Mouse (Mus musculus) urinary bladder, adult 2 months (tissue): ENCODE data around the gene Zbtb34. TPM values are rescaled to one million over a fixed set of nuclear protein-coding genes. Genes with fewer than 3 reads are reported as not detected.

ENCODE experiments used
- DNase-seq: peaks from one replicate; pipeline ENCODE4 v3.0.0; 2022; ENCODE audit warnings: low spot score
- polyA plus RNA-seq: library from polyadenylated mRNA; depleted of rRNA; stranded (reverse); fragments of >200 nt; gene quantifications from 2 replicates; pipeline ENCODE4 v1.2.3, GENCODE M21; 2012; rRNA removed

Gene Zbtb34
- polyA plus RNA-seq: 9.5 and 9.7 TPM in 2 replicates

DNA sequence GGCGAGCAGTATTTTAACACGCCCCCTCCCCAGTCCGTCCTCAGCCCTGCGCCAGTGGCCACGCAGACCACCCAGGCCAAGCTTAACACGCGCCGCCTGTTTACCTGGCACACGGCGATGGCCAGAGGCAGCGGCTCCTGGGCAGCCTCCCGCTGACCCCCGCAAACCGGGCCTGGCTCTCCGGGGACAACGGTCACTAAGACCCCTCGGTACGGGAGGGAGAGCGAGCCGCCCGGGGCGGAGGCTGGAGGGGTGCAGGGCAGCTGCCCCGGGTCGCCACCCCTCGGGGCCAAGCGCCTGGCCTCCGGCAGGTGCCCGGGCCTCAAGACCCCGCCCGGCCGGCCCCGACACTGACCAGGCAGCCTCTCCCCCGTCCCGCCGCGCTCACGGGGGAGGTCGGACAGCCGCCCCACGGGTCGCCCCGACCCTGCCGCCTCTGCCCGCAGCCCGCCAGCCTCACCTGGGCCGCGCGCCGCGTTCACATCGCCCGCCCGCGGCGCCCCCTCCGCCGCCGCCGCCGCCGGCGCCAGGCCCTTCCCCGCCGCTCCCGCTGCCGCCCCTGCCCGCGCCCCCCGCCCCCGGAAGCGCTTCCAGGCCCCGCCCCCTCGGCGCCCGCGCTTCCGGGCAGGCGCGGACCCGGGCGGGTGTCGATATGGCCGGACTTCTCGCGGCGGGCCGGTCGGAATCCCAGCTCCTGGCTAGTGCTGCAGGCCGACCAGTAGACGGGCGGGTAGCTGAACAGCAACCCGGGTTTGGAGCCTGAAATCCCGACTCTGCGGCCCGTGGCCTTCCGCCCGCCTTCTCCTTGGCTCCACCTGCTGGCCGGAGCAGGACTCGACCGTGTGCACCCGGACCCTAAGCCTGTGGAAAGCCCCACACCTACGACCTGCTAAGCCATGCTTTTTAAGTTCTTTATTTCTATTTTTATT lies at the start of gene Zbtb34:
Gene Zbtb34 (minus strand): TSS at position 554 of the 929 bp plus-strand sequence.
- DNase-seq: peak; percentile 67

DNA sequence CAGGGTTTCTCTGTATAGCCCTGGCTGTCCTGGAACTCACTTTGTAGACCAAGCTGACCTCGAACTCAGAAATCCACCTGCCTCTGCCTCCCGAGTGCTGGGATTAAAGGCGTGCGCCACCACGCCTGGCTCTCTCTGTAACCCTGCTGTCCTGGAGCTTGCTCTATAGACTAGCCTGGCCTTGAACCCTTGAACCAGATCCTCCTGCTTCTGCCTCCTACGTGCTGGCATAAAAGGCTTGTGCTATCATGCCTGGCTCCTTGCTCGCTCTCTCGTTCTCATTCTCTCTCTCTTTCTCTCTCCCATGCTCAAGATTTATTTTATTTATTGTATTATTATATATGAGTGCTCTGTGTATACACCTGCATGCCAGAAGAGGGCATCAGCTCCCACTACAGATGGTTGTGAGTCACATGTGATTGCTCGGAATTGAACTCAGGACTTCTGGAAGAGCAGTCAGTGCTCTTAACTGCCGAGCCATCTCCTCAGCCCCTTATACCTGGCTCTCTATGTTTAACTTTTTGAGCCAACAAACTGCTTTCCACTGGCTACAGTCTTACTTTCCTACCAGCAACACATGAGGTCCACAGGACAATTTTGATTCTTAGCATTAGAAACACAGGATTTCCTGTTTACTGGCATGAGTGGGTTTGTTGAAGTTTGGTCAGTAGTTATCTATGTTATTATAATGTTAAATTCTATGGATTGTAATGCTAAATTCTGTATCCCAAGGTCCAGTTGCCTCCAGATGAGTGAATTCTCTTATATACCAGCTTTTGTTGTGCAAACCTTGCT lies 47.0 kb upstream of the Zbtb34 start:
- DNase-seq: no peak

DNA sequence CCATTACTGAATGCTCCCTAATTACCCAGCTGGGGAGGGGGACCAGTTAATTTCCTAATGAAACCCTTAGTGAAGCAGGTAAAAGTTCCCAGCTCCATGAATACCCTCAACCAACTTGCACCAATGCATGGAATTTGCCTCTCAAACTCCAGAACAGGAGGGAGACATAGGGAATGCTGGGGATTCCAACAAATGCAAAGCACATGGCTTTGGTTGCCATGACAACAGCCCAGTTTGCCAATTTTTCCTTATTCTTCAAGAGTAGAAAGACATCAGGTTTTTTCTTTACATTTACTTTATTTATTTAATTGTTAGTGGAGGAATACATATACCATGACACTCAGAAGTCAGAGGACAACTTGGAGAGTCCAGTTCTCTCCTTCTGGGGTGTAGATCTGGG lies 44.8 kb upstream of the Zbtb34 start:
- DNase-seq: no peak

DNA sequence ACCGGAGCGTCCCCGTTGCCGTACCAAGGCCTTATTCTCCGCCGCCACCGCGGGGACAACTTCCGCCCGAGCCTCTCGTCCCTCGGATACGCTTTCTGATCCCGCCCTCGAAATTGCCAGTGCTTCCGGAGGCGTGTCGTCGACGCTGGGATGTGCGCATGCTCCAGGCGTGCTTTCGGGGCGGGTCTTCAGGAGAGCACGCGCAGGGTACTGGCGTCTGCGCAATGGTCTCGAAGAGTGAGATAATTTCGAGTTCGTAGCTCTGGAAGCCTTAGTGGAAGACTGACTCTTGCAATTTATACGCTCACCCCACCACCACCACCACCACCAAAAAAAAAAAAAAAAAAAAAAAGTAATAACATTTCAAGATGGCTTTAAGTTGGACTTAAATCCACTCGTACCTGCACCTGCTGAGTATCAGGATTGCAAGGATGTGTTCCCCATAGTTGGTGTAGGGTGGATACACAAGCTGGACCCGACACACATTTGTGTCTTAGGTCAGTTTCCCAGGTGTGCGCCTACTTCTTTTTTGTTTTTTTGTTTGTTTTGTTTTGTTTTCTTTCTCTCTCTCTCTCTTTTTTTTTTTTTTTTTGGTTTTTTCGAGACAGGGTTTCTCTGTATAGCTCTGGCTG lies 37.5 kb upstream of the Zbtb34 start, which contains the start of gene Zbtb43:
Gene Zbtb43 (minus strand): TSS at position 94 of the 632 bp plus-strand sequence.
- peak; percentile 82 for DNase-seq

DNA sequence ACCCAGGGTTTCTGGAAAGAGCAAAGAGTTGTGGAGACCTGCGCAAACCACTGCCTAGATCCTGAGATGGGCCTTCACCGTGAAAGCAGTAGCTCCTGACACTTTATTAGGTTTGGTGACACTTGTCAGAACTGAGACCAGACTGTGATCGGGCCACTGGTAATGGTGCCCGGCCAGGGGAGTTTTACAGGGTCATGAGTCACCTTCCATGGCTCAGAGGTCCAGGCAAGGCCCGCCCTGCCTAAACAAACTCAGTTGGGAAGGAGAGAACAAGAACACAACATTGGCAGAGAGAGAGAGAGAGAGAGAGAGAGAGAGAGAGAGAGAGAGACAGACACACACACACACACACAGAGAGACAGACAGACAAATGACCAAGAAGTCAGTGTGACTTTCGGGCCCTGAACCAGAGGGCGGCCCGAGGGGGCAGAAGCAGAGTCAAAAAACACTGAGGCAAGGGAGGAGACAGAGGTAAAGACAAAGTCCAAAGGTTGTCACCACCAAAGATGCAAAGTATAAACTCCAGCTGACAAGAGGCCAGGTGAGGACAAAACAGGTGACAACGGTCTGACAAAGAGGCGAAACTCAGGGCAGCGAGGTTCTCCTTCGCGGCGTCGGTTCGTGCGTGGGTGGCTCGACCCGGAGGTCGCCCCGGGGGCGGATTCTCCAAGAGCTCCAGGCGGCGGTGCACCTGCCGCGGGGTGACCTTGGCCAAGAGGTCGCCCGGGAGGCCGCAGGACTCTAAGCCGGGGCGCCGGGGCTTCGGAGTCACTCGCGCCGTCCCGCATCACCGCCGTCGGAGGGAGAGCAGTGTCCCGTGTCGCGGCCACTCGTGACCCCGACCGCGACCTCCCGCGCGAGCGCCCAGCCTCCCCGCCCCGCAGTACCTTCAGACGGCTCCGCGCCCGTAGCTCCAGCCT lies 36.7 kb upstream of the Zbtb34 start:
- DNase-seq: peak; percentile 36

- no peak for DNase-seq
Observed at GRCm38 (mm10) chr2:33465966-33466365, 34.8 kb upstream of the Zbtb34 start.

GRCm38 (mm10) chr2:33465215-33465614 lies 34.1 kb upstream of the Zbtb34 start:
- no peak for DNase-seq

DNA sequence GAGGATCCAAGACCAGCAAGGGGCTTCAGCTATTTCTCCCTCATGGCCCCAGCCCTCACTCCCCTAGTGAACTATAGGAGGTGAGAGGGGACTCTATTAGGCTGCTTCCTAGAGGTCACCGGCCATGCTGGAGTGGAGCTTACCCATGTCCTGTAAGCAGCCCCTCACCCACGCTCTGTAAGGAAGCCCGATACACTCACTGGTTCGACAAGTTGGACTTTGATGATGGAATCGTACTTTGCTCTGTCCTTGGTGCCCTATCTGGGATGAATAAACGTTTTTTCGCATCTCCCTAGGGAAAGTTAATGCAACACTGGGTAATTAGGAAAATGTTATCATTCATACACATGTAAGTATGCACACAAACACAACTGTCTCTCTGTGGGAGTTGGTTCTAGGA lies 30.9 kb upstream of the Zbtb34 start:
- DNase-seq: no peak

GRCm38 (mm10) chr2:33461066-33461465 lies 29.9 kb upstream of the Zbtb34 start:
- no peak for DNase-seq

DNA sequence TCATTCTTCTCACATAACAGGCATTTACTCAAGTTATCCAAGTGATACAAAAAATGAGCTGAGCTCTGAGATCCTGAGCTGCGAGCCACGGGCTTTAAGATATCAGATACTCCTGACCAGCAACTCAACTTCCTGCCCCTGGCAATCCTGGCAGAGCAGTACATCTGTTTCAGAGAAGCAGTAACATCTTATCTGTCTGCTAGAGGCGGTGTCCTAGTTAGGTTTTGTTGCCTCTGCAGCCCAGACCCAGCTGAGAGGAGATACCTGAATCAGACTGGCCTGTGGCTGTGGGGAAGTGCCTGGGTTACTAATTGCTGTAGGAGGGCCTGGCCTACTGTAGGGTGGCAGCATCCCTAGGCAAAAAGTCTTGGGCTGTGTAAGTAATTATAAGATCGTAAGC lies 28.5 kb upstream of the Zbtb34 start:
- no peak for DNase-seq

- DNase-seq: no peak
Observed at GRCm38 (mm10) chr2:33456696-33457095, 25.6 kb upstream of the Zbtb34 start.

- DNase-seq: no peak
Observed at GRCm38 (mm10) chr2:33456242-33456641, 25.1 kb upstream of the Zbtb34 start.

DNA sequence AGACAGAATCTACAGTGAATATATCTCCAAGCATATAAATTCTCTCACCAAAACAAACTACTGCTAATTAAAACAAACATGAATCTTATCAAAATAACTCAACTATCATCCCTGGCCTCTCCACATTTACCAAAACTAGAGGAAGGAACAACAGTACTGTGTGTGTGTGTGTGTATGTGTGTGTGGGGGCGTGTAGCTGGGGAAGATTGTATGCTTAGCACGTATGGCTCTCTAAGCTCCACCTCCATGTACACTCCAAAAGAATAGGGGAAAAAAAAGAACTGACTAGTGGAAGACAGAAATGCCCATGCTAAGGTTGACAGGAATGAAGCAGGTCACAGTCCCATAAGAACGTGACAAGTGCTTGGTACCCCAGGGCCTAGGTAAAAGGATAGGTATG lies 24.2 kb upstream of the Zbtb34 start:
- no peak for DNase-seq

- no peak for DNase-seq
Observed at GRCm38 (mm10) chr2:33454816-33455215, 23.7 kb upstream of the Zbtb34 start.

DNA sequence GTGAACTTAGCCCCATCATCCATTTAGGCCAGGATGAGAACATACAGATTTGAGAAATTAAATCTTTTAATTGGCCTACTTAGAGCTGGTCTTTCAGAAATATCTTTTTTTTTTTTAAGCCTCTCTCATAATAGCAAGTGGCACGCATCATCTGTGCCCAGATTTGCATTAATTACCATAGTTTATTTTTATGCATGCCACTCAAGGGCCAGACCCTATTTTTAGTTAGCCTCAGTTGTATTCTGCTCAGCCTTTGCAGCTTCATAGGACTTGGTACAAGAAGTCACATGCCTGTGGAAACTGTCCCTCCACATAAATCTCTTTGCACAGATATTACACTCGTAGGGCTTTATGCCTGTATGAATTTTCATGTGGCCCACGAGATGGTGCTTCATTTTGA lies 22.4 kb upstream of the Zbtb34 start:
- DNase-seq: no peak

DNA sequence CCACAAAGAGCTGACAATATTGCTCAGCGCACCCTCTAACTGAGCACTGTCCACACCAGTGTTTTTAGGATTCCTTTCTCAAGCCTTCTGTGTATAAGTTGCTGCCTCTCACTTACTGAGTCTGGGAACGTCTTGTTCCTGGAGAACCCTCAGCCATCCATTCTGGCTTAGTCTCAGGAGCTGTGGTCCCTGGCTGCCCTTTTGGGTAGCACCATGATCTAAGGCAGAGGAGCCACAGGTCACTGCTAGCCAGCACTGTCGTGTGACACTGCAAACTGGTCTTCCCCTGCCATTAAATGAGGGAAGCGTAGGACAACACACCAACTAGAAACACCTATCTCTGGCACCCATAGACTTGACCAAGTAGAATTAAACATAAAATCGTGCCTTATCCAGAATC lies 21.6 kb upstream of the Zbtb34 start:
- DNase-seq: no peak

DNA sequence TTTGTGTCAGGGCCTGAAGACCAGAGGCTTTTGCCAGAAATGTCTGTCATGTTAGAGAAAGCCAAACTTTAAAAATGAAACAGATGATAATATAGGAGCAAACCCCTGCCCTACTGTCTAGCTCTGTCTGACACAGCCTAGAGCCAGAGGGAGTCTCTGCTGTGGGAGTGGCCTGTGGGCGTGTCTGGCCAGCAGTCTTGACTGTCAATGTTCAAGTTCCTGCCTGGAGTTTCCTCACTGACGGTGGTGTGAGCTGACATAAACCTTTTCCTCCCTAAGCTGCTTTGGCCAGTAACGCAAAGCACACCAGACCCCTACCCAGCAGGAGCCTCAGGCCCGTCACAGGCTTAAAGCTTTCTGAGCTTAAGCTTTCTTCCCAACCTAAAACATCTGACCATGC lies 21.0 kb upstream of the Zbtb34 start:
- no peak for DNase-seq

DNA sequence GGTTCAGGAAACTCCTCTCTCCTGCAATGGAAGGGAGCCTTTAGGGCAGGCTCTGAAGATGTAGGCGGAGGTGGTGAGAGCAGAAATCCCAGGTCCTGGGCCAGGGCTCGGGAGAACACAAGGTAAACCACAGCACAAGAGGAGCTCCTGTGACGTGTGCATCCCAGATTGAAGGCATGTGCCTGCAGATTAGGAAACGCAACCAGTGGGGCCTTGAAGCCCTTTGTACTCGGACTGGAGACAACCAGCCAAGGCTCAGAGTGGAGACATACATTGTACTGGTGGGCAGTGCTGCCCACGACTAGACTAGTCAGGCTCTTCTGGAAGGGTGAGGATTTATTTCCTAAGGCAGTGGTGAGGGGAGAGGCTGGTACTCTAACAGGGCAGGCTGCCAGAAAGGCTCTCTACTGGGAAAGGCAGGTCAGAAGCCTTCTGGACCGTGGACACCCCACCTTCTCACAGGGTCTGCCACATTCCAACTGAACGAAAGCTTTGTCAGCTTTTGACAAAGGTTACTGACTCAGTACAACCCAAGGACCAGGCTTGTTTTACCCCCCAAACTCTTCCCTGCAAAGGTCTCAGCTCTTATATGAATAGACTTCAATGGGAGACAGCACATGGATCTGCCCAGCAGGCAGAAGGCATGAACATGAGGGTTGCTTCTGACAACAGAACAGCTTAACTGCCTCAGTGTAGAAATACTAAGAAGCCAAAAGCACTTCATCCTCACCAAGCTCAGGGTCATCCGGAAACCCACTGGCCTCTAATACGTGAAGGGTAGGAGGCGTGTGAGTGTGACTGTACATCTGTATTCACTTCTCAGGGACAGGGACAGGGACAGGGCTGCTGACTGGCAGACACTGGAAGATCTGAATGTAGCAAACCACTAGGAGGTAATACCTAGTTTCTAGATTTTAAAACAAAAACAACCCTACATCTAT lies 20.2 kb upstream of the Zbtb34 start:
- no peak for DNase-seq

DNA sequence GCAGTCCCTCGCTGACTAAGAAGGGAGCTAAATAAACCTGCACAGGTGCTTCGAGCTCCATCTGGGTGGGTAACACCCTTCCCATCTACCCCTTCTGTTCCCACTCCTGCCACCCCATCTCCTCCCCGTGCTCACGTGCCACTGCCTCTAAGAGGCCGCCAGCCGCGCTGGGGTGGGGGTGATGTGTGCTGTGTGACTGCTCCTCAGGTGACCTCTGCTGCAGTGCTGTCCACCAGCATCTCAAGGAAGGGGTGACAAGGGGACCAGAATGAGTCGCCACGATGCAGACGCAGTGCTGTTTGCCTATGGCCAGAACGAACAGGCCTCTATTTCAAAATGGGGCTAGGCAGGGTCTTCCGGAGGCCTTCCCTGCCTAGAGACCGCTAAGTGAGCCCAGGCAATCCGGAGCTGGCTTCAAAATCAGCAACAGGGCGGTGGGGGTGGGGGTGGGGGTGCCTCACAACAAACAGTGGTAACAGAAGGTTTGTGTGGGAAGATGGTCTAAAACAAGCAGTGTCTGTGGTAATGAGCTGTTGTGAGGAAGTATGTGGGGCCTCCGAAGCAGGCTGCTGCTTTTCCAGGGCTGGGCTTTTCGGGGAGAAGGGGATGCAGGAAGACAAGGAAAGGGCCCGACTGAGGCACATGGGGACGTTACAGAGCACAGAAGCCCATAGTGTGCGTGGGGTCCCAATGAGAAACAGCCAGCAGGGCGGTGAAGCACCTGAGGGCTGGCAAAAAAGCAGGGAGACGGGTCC lies 18.2 kb upstream of the Zbtb34 start:
- no peak for DNase-seq
